Mouse (Mus musculus): ENCODE measurements at regions not wholly inside any gene's neighbourhood (a gene's known extent, or its start where the extent isn't known, plus 50 kb on each side); places are given as distances from the start of the nearest gene placed in this dataset.

- no peak for DNase-seq (ENCODE audit: low read depth, low spot score)
- H3K27ac ChIP-seq (ENCODE audit: control insufficient read depth, low read depth, low read length) = no peak overlapping the region
Measured at GRCm38 (mm10) chr2:115509527-115509926, 72.0 kb upstream of the BC052040 start.

DNA sequence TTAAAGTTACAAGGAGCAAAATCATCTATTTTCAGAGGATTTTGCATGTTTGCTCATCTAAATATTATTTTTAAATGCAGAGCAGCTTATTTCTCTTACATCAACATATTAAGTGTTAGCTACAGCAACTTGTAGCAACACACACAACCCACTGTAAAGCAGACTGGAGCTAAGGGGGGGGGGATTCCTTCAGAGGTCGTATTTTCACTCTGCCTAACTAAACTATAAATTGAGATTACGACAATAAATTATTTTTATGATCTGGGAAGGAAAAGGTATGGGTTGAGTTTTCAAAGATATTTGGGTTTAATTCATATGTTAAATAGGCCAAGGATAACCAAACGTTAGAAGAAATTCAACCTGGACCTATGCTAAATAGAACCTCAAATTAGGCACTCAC, 70.4 kb upstream of the BC052040 start:
- Histone ChIP-seq H3K27me3 (ENCODE audit: control insufficient read depth in 1 of 2, insufficient read depth in 2 of 2, low read length in 2 of 2) (peaks cover 0 to 1% of the 10 kb centered on the region in 2 experiments; a peak in 2 of 4 replicates), H3K79me2 (ENCODE audit: control insufficient read depth, insufficient read depth, low read length, poor library complexity) (no peaks in the 10 kb centered on the region), H3K9me3 (replicated peaks; ENCODE audit: insufficient read depth, low read length) (no peaks in the 10 kb centered on the region), H3K9ac (ENCODE audit: control insufficient read depth, low read depth, low read length, poor library complexity, severe bottlenecking) (no peak overlapping the region), H3K36me3 (ENCODE audit: control insufficient read depth in 1 of 2, insufficient read depth in 2 of 2, low read length in 2 of 2) (no peaks in the 10 kb centered on the region), H3K4me3 (ENCODE audit: control insufficient read depth in 1 of 2, insufficient read depth in 1 of 2, low read depth in 2 of 2, low read length in 2 of 2) (no peak overlapping the region), H3K27ac (ENCODE audit: control insufficient read depth, low read depth, low read length) (no peak overlapping the region), H3K4me1 (ENCODE audit: control insufficient read depth in 1 of 2, insufficient read depth in 2 of 2, low read length in 2 of 2) (no peaks in the 10 kb centered on the region)
- no peak for TF ChIP-seq POLR2AphosphoS2 (IDR thresholded peaks at IDR 0.05; ENCODE audit: low read length)
- TF ChIP-seq ZMIZ1 (IDR thresholded peaks at IDR 0.05; ENCODE audit: low read depth, low read length) = no peak
- no peak for TF ChIP-seq USF2 (IDR thresholded peaks at IDR 0.05; ENCODE audit: borderline replicate concordance in 1 of 2, insufficient read depth in 1 of 2, low read depth in 1 of 2, low read length in 2 of 2)
- TF ChIP-seq ZC3H11A (IDR thresholded peaks at IDR 0.05; ENCODE audit: low read depth, low read length) = no peak
- no peak for TF ChIP-seq ZKSCAN1 (IDR thresholded peaks at IDR 0.05; ENCODE audit: low read depth, low read length)
- TF ChIP-seq ETS1 (IDR thresholded peaks at IDR 0.05; ENCODE audit: low read depth, low read length) = no peak
- DNase-seq (ENCODE audit: low read depth, low spot score) = no peak

More at GRCm38 (mm10) chr2:115509527-115509926, 72.0 kb upstream of the BC052040 start:
- Histone ChIP-seq H3K36me3 (ENCODE audit: control insufficient read depth in 1 of 2, insufficient read depth in 2 of 2, low read length in 2 of 2) (no peaks in the 10 kb centered on the region), H3K9me3 (replicated peaks; ENCODE audit: insufficient read depth, low read length) (no peaks in the 10 kb centered on the region), H3K79me2 (ENCODE audit: control insufficient read depth, insufficient read depth, low read length, poor library complexity) (no peaks in the 10 kb centered on the region), H3K4me1 (ENCODE audit: control insufficient read depth in 1 of 2, insufficient read depth in 2 of 2, low read length in 2 of 2) (no peaks in the 10 kb centered on the region), H3K27me3 (ENCODE audit: control insufficient read depth in 1 of 2, insufficient read depth in 2 of 2, low read length in 2 of 2) (peaks cover 0 to 1% of the 10 kb centered on the region in 2 experiments; a peak in 1 of 4 replicates), H3K4me3 (ENCODE audit: control insufficient read depth in 1 of 2, insufficient read depth in 1 of 2, low read depth in 2 of 2, low read length in 2 of 2) (no peak overlapping the region), H3K9ac (ENCODE audit: control insufficient read depth, low read depth, low read length, poor library complexity, severe bottlenecking) (no peak overlapping the region)
- TF ChIP-seq CHD2 (IDR thresholded peaks at IDR 0.05; ENCODE audit: low read length) = no peak
- no peak for TF ChIP-seq EP300 (IDR thresholded peaks at IDR 0.05; ENCODE audit: low read depth in 1 of 2, low read length in 2 of 2)
- TF ChIP-seq SIN3A (IDR thresholded peaks at IDR 0.05; ENCODE audit: low read length) = no peak
- TF ChIP-seq MYB (IDR thresholded peaks at IDR 0.05; ENCODE audit: low read depth, low read length) = no peak
- TF ChIP-seq RCOR1 (IDR thresholded peaks at IDR 0.05; ENCODE audit: low read depth, low read length) = no peak
- TF ChIP-seq POLR2A (IDR thresholded peaks at IDR 0.05; ENCODE audit: control insufficient read depth in 1 of 2, insufficient read depth in 1 of 2, low read depth in 1 of 2, low read length in 2 of 2, poor library complexity in 1 of 2) = no peak

GRCm38 (mm10) chr2:115511612-115512525, 69.6 kb upstream of the BC052040 start:
- Histone ChIP-seq H3K9me3 (replicated peaks; ENCODE audit: insufficient read depth, low read length) (no peaks in the 10 kb centered on the region), H3K9ac (ENCODE audit: control insufficient read depth, low read depth, low read length, poor library complexity, severe bottlenecking) (no peak overlapping the region), H3K27me3 (ENCODE audit: control insufficient read depth in 1 of 2, insufficient read depth in 2 of 2, low read length in 2 of 2) (peaks cover 0 to 1% of the 10 kb centered on the region in 2 experiments; a peak in 2 of 4 replicates), H3K4me3 (ENCODE audit: control insufficient read depth in 1 of 2, insufficient read depth in 1 of 2, low read depth in 2 of 2, low read length in 2 of 2) (no peak overlapping the region), H3K27ac (ENCODE audit: control insufficient read depth, low read depth, low read length) (no peak overlapping the region), H3K79me2 (ENCODE audit: control insufficient read depth, insufficient read depth, low read length, poor library complexity) (no peaks in the 10 kb centered on the region), H3K36me3 (ENCODE audit: control insufficient read depth in 1 of 2, insufficient read depth in 2 of 2, low read length in 2 of 2) (no peaks in the 10 kb centered on the region), H3K4me1 (ENCODE audit: control insufficient read depth in 1 of 2, insufficient read depth in 2 of 2, low read length in 2 of 2) (no peaks in the 10 kb centered on the region)
- TF ChIP-seq ZKSCAN1 (IDR thresholded peaks at IDR 0.05; ENCODE audit: low read depth, low read length) (no peak), MAZ (IDR thresholded peaks at IDR 0.05; ENCODE audit: low read depth, low read length) (no peak)
- no peak for DNase-seq (ENCODE audit: low read depth, low spot score)

Data from MEL (cell line).